Mouse (Mus musculus): ENCODE data around the gene Olfr455. TPM values are rescaled to one million over a fixed set of nuclear protein-coding genes. Genes with fewer than 3 reads are reported as not detected.
A peak's percentile ranks its signal among the peaks of the same experiment; 100 is the strongest.

Olfr455 gene
- polyA plus RNA-seq, 1 experiment from 2014 or later, result not detected

DNA sequence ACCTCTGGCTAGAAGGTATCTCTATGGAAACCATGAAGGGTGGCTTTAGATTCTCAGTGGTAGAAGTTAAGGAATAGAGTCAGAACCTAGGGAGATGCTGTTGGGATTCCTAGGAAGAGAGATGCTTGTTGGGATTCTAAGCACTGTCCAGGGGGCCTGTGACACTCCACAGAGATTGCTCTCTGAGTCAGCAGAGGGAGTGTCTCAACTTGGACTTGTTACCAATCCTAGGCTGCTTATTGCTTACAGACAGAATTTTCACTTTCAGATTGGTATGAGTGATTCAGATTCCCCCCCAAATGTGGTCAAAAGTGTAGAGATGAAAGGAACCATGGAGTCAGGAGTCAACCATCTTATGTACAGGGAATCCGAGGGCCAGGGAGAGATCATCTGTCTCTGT, 57.7 kb downstream of the Olfr455 start:
- in situ Hi-C loops (cut with MboI; ENCODE audit: low pct_unique_long_range_greater_than_20kb), result no loop called here
- no peaks in the 10 kb centered on the region for H3K27me3 ChIP-seq
- ATAC-seq (peak; percentile 78), DNase-seq (ENCODE audit: low read depth, low spot score) (no peak)
- TF ChIP-seq CTCF (IDR thresholded peaks at IDR 0.05), result no peak
- ChIA-PET CTCF (interaction anchor here (1.0 kb wide), 1 partner anchor 22 kb away, joined by 3 read pairs; no protein-coding TSS in a partner anchor), POLR2A (no interaction called here)

DNA sequence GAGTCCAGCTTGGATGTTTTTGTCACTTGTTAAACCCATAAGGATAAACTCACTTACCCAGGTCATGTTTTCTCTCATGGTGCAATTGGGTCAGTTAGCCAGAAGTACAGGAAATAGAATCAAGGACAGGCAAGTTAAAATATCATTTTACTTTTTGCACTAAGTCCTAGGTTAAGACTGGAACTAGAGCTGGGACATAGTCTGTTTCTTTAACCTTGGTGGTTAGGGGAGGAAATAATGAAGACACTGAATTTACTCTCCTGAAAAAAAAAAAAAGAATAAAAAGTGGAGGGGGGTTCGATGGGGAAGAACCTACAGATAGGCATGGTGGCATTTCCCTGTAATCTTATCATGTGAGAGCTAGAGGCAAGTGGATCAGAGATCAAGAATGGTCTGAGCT, 60.3 kb downstream of the Olfr455 start, which contains the start of gene Olfr456:
Gene Olfr456 (minus strand): TSS at position 101 of the 400 bp plus-strand sequence.
- H3K27me3 ChIP-seq, result no peaks in the 10 kb centered on the region
- ChIA-PET POLR2A (interaction anchor here (0.6 kb wide), 1 partner anchor 43 kb away, joined by 3 read pairs; no protein-coding TSS in a partner anchor), CTCF (no interaction called here)
- in situ Hi-C loops (cut with MboI; ENCODE audit: low pct_unique_long_range_greater_than_20kb), result no loop called here
- TF ChIP-seq CTCF (IDR thresholded peaks at IDR 0.05), result no peak
- no peak for ATAC-seq
- no peak for DNase-seq (ENCODE audit: low read depth, low spot score)

Other genes with a start within 250 kb of the Olfr455 start
- 0.89 TPM for gene Fam131b, start 222.9 kb downstream of the Olfr455 start, polyA plus RNA-seq (2021)
- gene Zyx, start 198.0 kb downstream of the Olfr455 start, polyA plus RNA-seq (2021), result 336 TPM
- gene Epha1, start 174.3 kb downstream of the Olfr455 start, polyA plus RNA-seq (2021), result 0.27 TPM
- gene Tas2r143, start 147.3 kb downstream of the Olfr455 start, polyA plus RNA-seq (2021), result not detected
- not detected for gene Tas2r135, start 142.2 kb downstream of the Olfr455 start, polyA plus RNA-seq (2021)
- gene Tas2r126, start 113.1 kb downstream of the Olfr455 start, polyA plus RNA-seq (2021), result not detected
- gene Olfr458, start 82.4 kb downstream of the Olfr455 start, polyA plus RNA-seq (2021), result not detected
- not detected for gene Olfr457, start 71.3 kb downstream of the Olfr455 start, polyA plus RNA-seq (2021)
- not detected for gene Olfr456, start 60.4 kb downstream of the Olfr455 start, polyA plus RNA-seq (2021)
- not detected for gene Tcaf3, start 50.1 kb upstream of the Olfr455 start, polyA plus RNA-seq (2021)
- gene Tcaf2, start 97.7 kb upstream of the Olfr455 start, polyA plus RNA-seq (2021), result 9.0 TPM
- gene Tcaf1, start 162.5 kb upstream of the Olfr455 start, polyA plus RNA-seq (2021), result 69.7 TPM
- not detected for gene Olfr453, start 191.8 kb upstream of the Olfr455 start, polyA plus RNA-seq (2021)
- not detected for gene Olfr38, start 208.8 kb upstream of the Olfr455 start, polyA plus RNA-seq (2021)
- not detected for gene Olfr452, start 237.5 kb upstream of the Olfr455 start, polyA plus RNA-seq (2021)

Data from Patski (cell line).